Mouse (Mus musculus) CD4-positive, CD25-positive, alpha-beta regulatory T cell, adult 4 months (primary cell): ENCODE measurements around the gene Satb2. TPM values are rescaled to one million over a fixed set of nuclear protein-coding genes. Genes with fewer than 3 reads are reported as not detected.

Source experiments
- ATAC-seq: one replicate; pipeline ENCODE4 v1.8.0; 2017
- polyA plus RNA-seq, 2 experiments: library from polyadenylated mRNA; unstranded; fragments of 100-300 nt; shearing (Covaris generic); gene quantifications; one replicate each; pipeline ENCODE4 v1.2.1; 2017

The Satb2 gene
- polyA plus RNA-seq, 2 experiments from 2014 or later, result not detected

GRCm38 (mm10) chr1:56928731-56929130 is 49.7 kb downstream of the Satb2 start:
- ATAC-seq, result no peak

- ATAC-seq, result no peak
These were observed 58.0 kb downstream of the Satb2 start for GRCm38 (mm10) chr1:56920472-56920871.

- no peak for ATAC-seq
These were observed 64.2 kb downstream of the Satb2 start for GRCm38 (mm10) chr1:56914279-56914678.

- no peak for ATAC-seq
These were observed 77.7 kb downstream of the Satb2 start for GRCm38 (mm10) chr1:56900706-56901287.

- ATAC-seq, result no peak
These were observed 78.3 kb downstream of the Satb2 start for GRCm38 (mm10) chr1:56900187-56900586.

- no peak for ATAC-seq
These were observed 79.6 kb downstream of the Satb2 start for GRCm38 (mm10) chr1:56898606-56899396.

- no peak for ATAC-seq
These were observed 80.8 kb downstream of the Satb2 start for GRCm38 (mm10) chr1:56897492-56898180.

- no peak for ATAC-seq
These were observed 81.8 kb downstream of the Satb2 start for GRCm38 (mm10) chr1:56896670-56897069.

- no peak for ATAC-seq
These were observed 85.7 kb downstream of the Satb2 start for GRCm38 (mm10) chr1:56892766-56893165.

- ATAC-seq, result no peak
These were observed 89.5 kb downstream of the Satb2 start for GRCm38 (mm10) chr1:56888939-56889338.

GRCm38 (mm10) chr1:56887524-56887923 is 90.9 kb downstream of the Satb2 start:
- ATAC-seq, result no peak

GRCm38 (mm10) chr1:56871485-56871884 is 107.0 kb downstream of the Satb2 start:
- no peak for ATAC-seq

GRCm38 (mm10) chr1:56865246-56865645 is 113.2 kb downstream of the Satb2 start:
- ATAC-seq, result no peak

GRCm38 (mm10) chr1:56862799-56863198 is 115.7 kb downstream of the Satb2 start:
- no peak for ATAC-seq

GRCm38 (mm10) chr1:56857202-56857601 is 121.2 kb downstream of the Satb2 start:
- ATAC-seq, result no peak

GRCm38 (mm10) chr1:56850446-56850845 is 128.0 kb downstream of the Satb2 start:
- ATAC-seq, result no peak

GRCm38 (mm10) chr1:56846358-56846757 is 132.1 kb downstream of the Satb2 start:
- ATAC-seq, result no peak

- no peak for ATAC-seq
These were observed 132.8 kb downstream of the Satb2 start for GRCm38 (mm10) chr1:56845523-56846118.

- no peak for ATAC-seq
These were observed 133.7 kb downstream of the Satb2 start for GRCm38 (mm10) chr1:56844551-56845330.

GRCm38 (mm10) chr1:56838901-56839300 is 139.5 kb downstream of the Satb2 start:
- ATAC-seq, result no peak

- no peak for ATAC-seq
These were observed 144.2 kb downstream of the Satb2 start for GRCm38 (mm10) chr1:56833984-56834900.
